Mouse (Mus musculus) G1E (cell line): ENCODE measurements around the gene Kif18a. TPM values are rescaled to one million over a fixed set of nuclear protein-coding genes. Genes with fewer than 3 reads are reported as not detected.

Experiments used
- ATAC-seq: 2 replicates; pipeline ENCODE4 v1.8.0; 2016; ENCODE audit warnings: mild to moderate bottlenecking; ENCODE audit not compliant: insufficient number of reproducible peaks, poor library complexity, low FRiP score, severe bottlenecking; ENCODE audit errors: extremely low read depth
- DNase-seq: peaks from one replicate; pipeline ENCODE4 v3.0.0; 2012; ENCODE audit warnings: low spot score
- H3K27me3 ChIP-seq: 2 replicates; pipeline ENCODE4 v1.6.1; 2012; ENCODE audit warnings: mild to moderate bottlenecking, low read length, inconsistent platforms; ENCODE audit not compliant: insufficient read depth
- H3K36me3 ChIP-seq: replicated peaks from 2 replicates; pipeline ENCODE3; 2012; ENCODE audit warnings: mild to moderate bottlenecking, inconsistent platforms
- H3K4me1 ChIP-seq: 2 replicates; pipeline ENCODE4 v1.6.1; 2012; ENCODE audit warnings: low read depth, low read length, inconsistent platforms, mixed read lengths; ENCODE audit not compliant: insufficient read depth
- H3K4me3 ChIP-seq: 2 replicates; pipeline ENCODE4 v1.5.1; 2012; ENCODE audit warnings: low read depth, mild to moderate bottlenecking, inconsistent platforms, low read length, moderate library complexity, mixed read lengths
- H3K9me3 ChIP-seq: replicated peaks from 2 replicates; pipeline ENCODE4 v1.6.1; 2012; ENCODE audit warnings: inconsistent platforms
- CTCF ChIP-seq: IDR thresholded peaks from 2 replicates; pipeline ENCODE4 v1.5.1; 2012; ENCODE audit warnings: low read depth, low read length, inconsistent platforms, mixed read lengths
- GATA1 ChIP-seq: IDR thresholded peaks from 2 replicates; pipeline ENCODE4 v1.6.1; 2012; ENCODE audit warnings: borderline replicate concordance, low read length, inconsistent platforms, mixed read lengths
- GATA2 ChIP-seq: IDR thresholded peaks from 2 replicates; pipeline ENCODE4 v1.6.1; 2012; ENCODE audit warnings: low read depth, low read length, inconsistent platforms, borderline replicate concordance
- POLR2AphosphoS5 ChIP-seq: IDR thresholded peaks from 2 replicates; pipeline ENCODE4 v1.6.1; 2012; ENCODE audit warnings: low read depth, low read length, inconsistent platforms; ENCODE audit not compliant: insufficient replicate concordance
- TAL1 ChIP-seq: conservative IDR thresholded peaks from 2 replicates; pipeline ENCODE4 v1.6.1; 2012; ENCODE audit warnings: low read depth, low read length, inconsistent platforms, mixed read lengths
- polyA plus RNA-seq: library from polyadenylated mRNA; stranded (reverse); fragments of >175 nt; gene quantifications from 2 replicates; pipeline ENCODE4 v1.2.3, GENCODE M21; 2012
- total RNA-seq, 2 experiments: library from RNA; stranded (forward) in 1 of 2; stranded (reverse) in 1 of 2; fragments of 200-1000 nt in 1 of 2; fragments of >200 nt in 1 of 2; fragmentation: Nextera tagmentation in 1 of 2; gene quantifications; 2 replicates each; pipeline ENCODE4 v1.2.3; 2014 to 2017

The Kif18a gene
- total and polyA plus RNA-seq, 3 experiments: 1.1 to 59.5 (median 33.1) TPM

- no peak for ATAC-seq
- no peaks in the 10 kb centered on the region for H3K4me1 ChIP-seq
These were observed 68.2 kb downstream of the Kif18a start for GRCm38 (mm10) chr2:109348742-109349141.

GRCm38 (mm10) chr2:109358456-109359141 is 78.1 kb downstream of the Kif18a start:
- H3K36me3 ChIP-seq: no peaks in the 10 kb centered on the region
- no peak for TF ChIP-seq GATA1
- no peak for TF ChIP-seq CTCF
- no peak for TF ChIP-seq POLR2AphosphoS5
- no peak for TF ChIP-seq GATA2
- no peak for TF ChIP-seq TAL1
- ATAC-seq (no peak), DNase-seq (no peak)
- H3K9me3 ChIP-seq: no peaks in the 10 kb centered on the region
- H3K4me3 ChIP-seq: no peak overlapping the region
- H3K27me3 ChIP-seq: no peaks in the 10 kb centered on the region
- no peaks in the 10 kb centered on the region for H3K4me1 ChIP-seq

More at GRCm38 (mm10) chr2:109348742-109349141, 68.2 kb downstream of the Kif18a start:
- no peak for TF ChIP-seq GATA2
- Histone ChIP-seq H3K27me3 (no peaks in the 10 kb centered on the region), H3K4me3 (no peak overlapping the region), H3K9me3 (no peaks in the 10 kb centered on the region), H3K36me3 (peaks cover 8% of the 10 kb centered on the region)
- DNase-seq: no peak

GRCm38 (mm10) chr2:109365962-109366361 is 85.4 kb downstream of the Kif18a start:
- no peaks in the 10 kb centered on the region for H3K4me1 ChIP-seq
- no peaks in the 10 kb centered on the region for H3K9me3 ChIP-seq
- DNase-seq (no peak), ATAC-seq (no peak)
- no peaks in the 10 kb centered on the region for H3K36me3 ChIP-seq
- no peak overlapping the region for H3K4me3 ChIP-seq
- TF ChIP-seq GATA1 (no peak), POLR2AphosphoS5 (no peak), GATA2 (no peak), CTCF (no peak), TAL1 (no peak)
- H3K27me3 ChIP-seq: 0 out of 2 replicates have a peak, but pooled peaks cover 3% of the 10 kb centered on the region

- Histone ChIP-seq H3K27me3 (no peaks in the 10 kb centered on the region), H3K9me3 (no peaks in the 10 kb centered on the region), H3K4me1 (no peaks in the 10 kb centered on the region), H3K36me3 (no peaks in the 10 kb centered on the region), H3K4me3 (no peak overlapping the region)
- DNase-seq (no peak), ATAC-seq (no peak)
- no peak for TF ChIP-seq GATA2
- no peak for TF ChIP-seq GATA1
- TF ChIP-seq CTCF: no peak
- TF ChIP-seq TAL1: no peak
- TF ChIP-seq POLR2AphosphoS5: no peak
These were observed 94.3 kb downstream of the Kif18a start for GRCm38 (mm10) chr2:109374881-109375280.

- no peak for TF ChIP-seq TAL1
- TF ChIP-seq GATA2: no peak
- no peak for TF ChIP-seq GATA1
- no peak for TF ChIP-seq CTCF
- no peak for TF ChIP-seq POLR2AphosphoS5
- no peak overlapping the region for H3K4me3 ChIP-seq
- no peaks in the 10 kb centered on the region for H3K36me3 ChIP-seq
- no peaks in the 10 kb centered on the region for H3K27me3 ChIP-seq
- H3K4me1 ChIP-seq: no peaks in the 10 kb centered on the region
- no peaks in the 10 kb centered on the region for H3K9me3 ChIP-seq
- ATAC-seq (no peak), DNase-seq (no peak)
These were observed 103.5 kb downstream of the Kif18a start for GRCm38 (mm10) chr2:109384019-109384418.

GRCm38 (mm10) chr2:109386211-109386610 is 105.7 kb downstream of the Kif18a start:
- Histone ChIP-seq H3K36me3 (no peaks in the 10 kb centered on the region), H3K4me3 (no peak overlapping the region), H3K27me3 (no peaks in the 10 kb centered on the region), H3K9me3 (no peaks in the 10 kb centered on the region), H3K4me1 (no peaks in the 10 kb centered on the region)
- DNase-seq (no peak), ATAC-seq (no peak)
- no peak for TF ChIP-seq TAL1
- TF ChIP-seq POLR2AphosphoS5: no peak
- TF ChIP-seq CTCF: no peak
- TF ChIP-seq GATA1: no peak
- TF ChIP-seq GATA2: no peak

- Histone ChIP-seq H3K36me3 (no peaks in the 10 kb centered on the region), H3K27me3 (no peaks in the 10 kb centered on the region), H3K9me3 (no peaks in the 10 kb centered on the region), H3K4me1 (no peaks in the 10 kb centered on the region), H3K4me3 (no peak overlapping the region)
- TF ChIP-seq CTCF (no peak), GATA1 (no peak), GATA2 (no peak), POLR2AphosphoS5 (no peak)
- ATAC-seq (no peak), DNase-seq (no peak)
These were observed 108.2 kb downstream of the Kif18a start for GRCm38 (mm10) chr2:109388733-109389132.
